Mouse (Mus musculus) adrenal gland, adult 18-20 months (tissue): ENCODE measurements around the gene Rnf166. TPM values are rescaled to one million over a fixed set of nuclear protein-coding genes. Genes with fewer than 3 reads are reported as not detected.

Experiments
- DNase-seq, 2 experiments: peaks; one replicate each; pipeline ENCODE4 v3.0.0; 2021 to 2022; ENCODE audit warnings: low spot score in 2 of 2
- long read RNA-seq, 2 experiments: library from polyadenylated mRNA; stranded (forward); transcript quantifications; one replicate each; pipeline ENCODE4 v2.0.0; 2021
- total RNA-seq, 2 experiments: library from RNA; stranded (reverse); gene quantifications; 1 replicate in 1 of 2; 2 replicates in 1 of 2; pipeline ENCODE4 v1.2.3; 2021

Gene Rnf166
- 10 to 100 TPM; 39.1 to 66.6 TPM for total RNA-seq
- long read RNA-seq, experiment 1, transcript Rnf166-201 (6 exons, 1,783 nt) = major isoform, 62 of 70 reads
- long read RNA-seq, experiment 1, partial matches to known transcripts = 2 of 70 reads
- long read RNA-seq, experiment 1, other reads (novel, unspliced or antisense) = 6 of 70 reads
- long read RNA-seq, experiment 2, transcript Rnf166-201 (6 exons, 1,783 nt) = major isoform, 129 of 164 reads
- long read RNA-seq, experiment 2, partial matches to known transcripts = 19 of 164 reads
- long read RNA-seq, experiment 2, other reads (novel, unspliced or antisense) = 16 of 164 reads

DNA sequence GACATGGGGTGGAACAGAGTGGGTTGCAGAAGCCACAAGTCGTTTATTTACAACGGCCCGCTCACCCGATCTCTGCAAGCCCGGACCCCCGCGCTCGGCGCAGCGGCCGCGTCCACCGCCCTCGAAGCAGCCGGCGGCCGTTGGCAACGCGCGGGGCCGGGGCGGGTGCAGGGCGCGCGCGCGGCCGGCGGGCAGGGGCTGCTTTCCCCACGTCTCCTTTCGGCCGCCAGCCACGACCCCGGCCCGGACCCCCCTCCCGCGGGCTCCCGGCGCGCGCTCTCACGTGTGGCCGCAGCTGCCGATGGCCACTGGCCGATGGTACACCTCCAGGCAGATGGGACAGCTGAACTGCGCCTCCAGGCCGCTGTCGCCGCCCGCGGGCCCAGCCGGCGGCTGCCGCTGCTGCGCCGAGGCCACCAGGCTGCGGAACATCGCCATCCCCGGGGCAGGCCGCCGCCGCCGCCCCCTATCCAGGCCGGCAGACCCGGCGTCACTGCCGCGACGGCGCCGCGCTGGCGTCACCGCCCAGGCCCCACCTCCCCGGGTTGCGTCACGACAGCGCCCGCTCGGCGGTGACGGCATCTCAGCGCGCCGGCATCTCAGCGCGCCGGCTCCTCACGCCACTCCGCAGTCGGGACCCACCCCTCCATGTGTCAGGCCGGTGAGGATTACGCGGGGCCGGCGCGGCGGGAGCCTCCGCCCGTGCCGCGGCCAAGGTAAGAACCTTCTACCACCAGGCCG is at the start of gene Rnf166, which contains the start of gene Ctu2:
Gene Rnf166 (minus strand): TSS at position 485 of the 741 bp plus-strand sequence.
Gene Ctu2 (plus strand): TSS at position 564 of the 741 bp plus-strand sequence.
- peak; percentile 98 for DNase-seq

DNA sequence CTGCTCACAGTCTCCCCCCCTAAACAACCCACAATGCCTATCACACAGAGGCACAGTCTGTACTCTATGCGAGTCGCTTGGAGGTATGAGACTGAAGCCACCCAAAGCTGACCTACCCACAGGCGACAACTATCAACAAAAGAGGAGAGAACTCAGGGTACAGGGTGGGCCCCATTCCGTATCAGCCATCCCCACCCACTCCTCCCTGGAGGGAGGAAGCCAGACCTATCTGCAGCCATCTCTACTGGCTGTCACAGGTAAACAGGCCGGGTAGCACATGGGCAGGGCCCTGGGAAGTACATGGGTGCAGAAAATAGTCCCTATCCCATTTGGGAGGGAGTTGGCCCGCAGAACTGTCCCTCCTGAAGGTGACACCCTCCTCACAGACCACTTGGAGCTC is 49.1 kb upstream of the Rnf166 start:
- no peak for DNase-seq

DNA sequence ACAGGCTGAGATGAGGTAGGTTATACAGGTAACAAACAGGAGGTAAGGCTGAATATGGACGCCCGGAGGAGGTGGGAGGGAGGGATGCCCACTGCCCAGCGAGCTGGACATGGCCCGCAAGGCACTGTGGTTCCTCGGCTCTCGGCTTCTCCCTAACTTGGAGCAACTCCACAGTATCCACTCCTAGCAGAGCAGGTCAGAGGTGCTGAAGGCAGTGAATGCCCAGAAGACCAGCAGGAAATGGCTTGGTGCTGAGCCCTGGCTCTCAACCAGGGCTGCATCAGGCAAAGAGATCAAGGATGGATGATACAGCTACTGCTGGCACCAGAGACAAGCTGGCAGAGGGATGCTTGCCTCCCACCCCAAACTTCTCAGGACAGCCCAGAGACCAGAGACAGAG is 48.6 kb upstream of the Rnf166 start:
- no peak for DNase-seq

DNA sequence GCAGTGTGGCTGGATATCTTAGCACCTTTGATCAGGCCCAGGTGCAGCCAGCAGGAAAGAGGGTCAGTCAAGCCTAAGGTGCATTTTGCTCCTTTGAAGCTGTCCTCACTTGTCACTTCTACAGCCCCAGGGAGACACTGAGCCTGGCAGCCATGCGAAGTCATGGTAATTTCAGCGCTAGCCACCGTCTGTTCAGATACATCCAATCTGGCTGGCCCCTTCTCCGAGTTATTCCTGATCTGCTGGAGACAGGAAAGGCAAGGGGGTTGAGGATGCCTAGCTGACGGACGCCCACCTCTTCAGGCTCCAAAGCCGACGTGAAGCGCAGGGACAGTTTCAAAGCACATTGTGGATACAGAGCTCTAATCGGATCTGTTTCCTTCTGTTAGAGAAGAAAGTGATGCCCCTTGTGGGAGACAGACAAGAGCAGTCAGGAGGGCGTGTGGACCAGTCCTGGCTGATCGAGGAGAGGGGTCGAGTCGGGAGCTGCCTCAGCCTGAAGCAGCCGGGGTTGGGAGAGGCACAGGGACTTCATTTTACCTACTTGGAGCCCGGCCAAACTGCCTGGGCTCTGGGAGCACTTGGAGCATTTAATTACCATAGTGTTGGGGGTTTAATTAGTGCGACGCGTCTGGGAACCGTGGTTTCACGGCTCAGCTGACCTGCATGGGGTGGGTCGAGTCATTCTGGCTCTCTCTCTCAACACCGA is 47.9 kb upstream of the Rnf166 start:
- no peak for DNase-seq

DNA sequence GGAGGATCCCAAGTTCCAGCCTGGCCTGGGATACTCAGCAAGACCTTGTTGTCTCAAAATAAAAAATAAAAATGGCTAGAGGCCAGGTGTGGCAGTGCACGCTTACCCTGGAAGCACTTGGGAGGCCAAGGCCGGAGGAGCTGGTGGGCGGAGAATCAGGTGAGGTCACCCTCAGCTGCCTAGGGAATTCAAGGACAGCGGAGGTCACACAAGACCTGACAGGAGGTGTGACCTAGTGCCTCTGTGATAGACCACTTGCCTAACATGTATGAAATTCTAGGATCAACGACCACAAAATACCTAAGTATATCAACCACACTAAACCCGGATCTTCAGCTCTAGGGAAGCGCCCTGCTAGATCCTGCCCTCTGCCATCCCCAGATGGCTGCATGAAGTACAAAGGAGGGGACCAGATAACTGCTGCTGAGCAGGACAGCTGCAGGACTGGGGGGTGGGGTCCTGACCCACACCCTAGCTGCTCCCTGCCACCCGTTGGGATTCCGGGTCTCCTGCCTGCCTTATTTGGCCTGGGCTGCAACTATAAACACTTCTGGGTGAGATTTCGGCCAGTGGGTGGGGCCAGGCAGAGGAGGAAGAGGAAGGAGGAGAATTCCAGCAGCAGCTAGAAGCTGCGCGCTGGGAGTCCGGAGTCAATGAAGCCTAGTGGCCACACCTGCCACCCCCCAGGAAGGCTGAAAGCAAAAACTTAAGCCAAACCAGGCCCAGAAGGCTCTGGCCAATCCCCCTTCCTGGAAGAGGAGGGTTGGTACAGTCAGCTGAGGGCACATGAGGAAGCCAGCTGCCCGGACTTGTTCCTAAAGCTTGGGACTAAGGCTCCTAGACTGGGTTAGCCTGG is 47.2 kb upstream of the Rnf166 start:
- DNase-seq = no peak

DNA sequence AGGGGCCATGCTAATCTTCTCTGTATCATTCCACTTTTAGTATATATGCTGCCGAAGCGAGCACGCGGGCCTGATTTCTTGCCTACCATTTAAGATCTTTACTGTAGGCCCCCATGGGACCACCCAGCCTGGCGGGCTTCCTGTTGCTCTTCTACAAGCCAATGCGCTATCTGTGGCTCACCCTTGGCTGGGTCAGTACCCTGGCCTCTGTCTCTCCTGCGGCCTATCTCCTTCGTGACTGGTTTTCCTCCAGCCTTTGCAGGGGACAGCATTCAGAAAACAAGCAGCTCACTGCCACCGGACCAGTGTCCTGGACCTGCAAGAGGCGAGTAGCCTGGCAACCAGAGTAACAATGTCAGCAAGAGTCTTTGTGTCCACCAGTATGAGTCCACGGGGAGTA is 44.7 kb upstream of the Rnf166 start:
- no peak for DNase-seq

DNA sequence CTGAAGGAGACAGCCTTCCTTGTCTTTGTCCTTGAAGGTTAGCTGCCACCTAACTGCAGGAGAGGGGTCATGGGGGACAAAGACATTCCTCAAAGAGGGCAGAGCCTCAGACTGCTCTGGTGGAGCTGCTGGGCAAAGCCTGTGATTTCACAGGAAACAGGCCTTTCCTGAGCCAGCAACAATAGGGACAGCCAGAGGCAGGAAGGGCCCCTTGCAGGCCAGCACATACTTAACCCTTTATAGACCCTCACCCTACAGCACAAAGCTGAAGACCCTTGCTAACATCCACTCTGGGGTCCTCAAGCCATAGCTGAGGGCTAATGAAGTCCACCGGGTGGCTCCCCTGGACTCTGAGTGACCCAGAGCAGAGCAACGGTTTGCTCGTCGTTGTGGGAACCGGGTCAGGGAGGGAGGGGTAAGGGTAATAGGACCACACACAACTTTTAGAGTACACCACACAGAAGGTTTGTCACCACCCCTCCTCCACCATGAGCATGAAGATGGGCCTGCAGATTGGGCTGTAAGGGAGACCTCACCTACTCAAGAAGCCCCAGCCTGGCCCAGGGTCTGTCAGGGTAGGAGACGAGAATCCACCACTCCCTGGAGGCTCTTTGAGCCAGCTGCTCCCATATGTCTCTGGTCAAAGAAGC is 41.8 kb upstream of the Rnf166 start:
- no peak for DNase-seq

DNA sequence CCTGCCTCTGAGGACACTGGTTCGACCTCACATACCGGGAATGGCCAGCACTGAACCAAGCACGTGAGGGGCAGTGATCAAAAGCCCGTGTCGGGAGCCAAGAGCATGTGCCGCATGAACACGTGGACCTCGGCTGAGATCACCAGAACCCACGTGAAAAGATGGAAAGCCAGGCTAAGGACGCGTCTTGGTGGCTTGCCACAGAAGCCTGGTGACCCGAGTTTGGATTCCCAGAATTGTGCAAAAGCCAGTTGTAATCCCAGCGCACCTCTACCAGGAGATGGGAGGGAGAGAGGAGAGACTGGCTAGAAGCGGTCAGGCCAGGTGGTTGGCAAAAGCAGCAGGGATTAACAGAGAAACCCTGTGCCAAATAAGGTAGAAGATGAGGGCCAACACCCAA is 39.8 kb upstream of the Rnf166 start:
- DNase-seq = no peak

DNA sequence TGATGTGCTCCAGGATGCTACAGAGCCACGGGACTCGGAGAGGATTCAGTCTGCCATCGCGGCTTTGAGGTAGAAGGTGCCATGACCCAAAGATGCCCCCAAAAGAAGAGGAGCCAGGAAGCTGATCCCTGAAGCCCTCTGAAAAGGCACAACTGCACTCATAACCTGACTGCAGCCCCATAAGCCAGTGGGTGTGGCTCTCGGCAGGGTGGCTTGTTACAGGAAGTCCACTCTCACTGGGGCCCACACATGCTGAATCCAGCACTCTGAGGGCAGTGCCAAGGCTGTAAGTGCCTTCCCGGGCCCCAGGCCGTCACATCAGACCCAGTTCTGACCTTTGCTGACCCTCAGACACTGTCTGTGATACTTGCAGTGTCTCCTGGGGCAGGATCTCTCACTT is 36.5 kb upstream of the Rnf166 start:
- DNase-seq = no peak

DNA sequence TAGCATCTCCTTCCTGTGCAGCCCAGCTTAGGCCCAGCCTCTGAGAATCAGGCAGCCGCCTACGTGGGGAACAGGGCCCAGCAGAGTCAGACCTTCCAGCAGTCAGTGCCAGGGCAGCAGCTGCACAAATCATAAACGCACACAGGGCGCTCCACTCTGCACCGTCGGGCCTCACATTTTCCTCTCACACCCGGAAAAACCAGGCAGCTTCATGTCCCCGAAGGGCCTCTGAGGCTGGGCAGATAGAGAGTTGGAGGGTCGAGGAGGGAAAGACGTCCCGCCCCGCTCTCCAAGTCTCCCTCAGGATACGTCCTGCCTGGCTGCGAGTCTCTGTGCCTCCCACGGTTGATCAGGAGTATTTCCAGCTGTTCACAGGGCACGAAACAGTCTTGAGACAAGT is 35.7 kb upstream of the Rnf166 start:
- DNase-seq = no peak

DNA sequence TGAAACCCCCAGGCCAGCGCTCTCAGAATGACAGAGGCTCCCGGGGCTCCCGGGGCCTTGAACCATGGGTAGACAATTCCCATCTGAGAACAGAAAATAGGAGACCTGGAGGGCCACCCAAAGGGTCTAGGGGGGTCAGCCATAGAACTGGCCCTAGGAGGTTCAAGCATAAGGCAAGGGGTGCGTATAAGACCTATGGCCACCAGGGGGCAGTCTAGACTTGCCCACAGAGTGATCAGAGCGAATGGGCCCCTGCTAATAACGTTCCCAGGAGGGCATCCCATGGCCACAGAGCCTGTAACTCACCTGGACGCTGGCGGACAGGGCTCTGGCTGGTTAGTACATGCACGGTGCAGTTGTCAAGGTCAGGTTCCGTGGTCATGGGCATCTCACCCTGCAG is 25.0 kb upstream of the Rnf166 start:
- peak; percentile 75 to 76 for DNase-seq

DNA sequence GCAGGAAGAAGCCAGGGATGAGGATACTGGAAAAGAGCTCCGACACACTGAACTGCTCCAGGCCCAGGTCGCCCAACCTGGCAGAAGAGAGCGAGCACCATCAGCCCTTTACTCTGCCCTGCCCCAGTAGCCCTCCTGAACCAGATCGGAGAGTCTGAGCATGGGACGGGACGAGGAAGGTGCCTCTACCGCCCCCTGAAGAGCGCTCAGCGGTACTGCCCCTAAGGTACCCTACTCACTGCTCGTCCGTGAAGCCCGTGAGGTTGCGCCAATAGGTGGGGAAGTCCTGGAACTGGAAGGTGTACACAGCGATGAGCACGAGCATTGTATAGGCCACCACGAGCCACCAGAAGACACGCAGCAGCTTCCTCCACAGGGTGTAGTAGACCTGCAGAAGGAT is 22.0 kb upstream of the Rnf166 start:
- no peak for DNase-seq

DNA sequence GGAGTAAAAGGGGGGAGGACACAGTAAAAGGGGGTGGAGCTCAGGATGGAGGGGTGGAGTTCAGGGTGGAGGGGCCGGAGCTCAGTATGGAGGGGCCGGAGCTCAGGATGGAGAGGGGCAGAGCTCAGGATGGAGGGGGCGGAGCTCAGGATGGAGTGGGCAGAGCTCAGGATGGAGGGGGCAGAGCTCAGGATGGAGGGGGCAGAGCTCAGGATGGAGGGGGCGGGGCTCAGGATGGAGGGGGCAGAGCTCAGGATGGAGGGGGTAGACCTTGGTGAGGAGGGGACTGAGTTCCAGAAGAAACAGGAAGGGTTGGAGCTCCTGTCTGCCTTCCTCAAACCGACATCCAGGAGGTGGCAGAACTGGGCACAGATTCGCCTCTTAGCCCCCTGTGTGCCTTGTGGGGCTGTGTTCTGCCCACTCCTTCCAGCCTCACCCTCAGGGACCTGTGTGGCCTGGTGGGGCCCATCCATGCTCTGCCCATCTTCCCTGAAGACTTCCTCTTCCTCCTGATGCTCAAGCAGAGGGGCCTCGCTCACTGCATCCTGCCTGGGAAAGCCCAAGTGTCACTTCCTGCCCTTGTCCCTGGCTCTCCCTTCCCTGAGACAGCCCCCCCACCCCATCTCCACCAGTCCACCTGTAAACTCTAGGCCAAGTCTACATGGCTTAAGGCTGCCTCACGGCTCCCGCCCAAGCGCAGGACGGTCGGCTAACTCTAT is 21.3 kb upstream of the Rnf166 start:
- DNase-seq = no peak

DNA sequence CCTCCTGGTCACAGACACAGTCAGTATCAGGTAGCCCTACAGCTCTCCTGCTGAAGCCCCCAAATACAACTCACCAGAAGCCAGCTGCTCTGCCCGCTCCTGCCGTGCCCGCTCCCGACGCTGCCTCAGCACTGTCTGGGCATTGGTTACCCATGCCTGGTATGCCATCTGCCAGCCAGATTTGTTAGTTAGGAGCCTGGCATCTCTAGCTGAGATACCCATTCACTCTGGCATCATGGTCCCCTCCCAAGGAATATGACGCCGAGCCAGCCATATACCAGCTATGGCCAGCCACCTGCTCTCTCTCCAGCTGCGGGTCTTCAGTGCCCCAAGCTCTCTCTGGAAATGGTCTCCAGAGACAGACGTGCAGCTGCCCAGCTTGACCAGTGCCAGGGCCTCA is 12.5 kb upstream of the Rnf166 start:
- no peak for DNase-seq

DNA sequence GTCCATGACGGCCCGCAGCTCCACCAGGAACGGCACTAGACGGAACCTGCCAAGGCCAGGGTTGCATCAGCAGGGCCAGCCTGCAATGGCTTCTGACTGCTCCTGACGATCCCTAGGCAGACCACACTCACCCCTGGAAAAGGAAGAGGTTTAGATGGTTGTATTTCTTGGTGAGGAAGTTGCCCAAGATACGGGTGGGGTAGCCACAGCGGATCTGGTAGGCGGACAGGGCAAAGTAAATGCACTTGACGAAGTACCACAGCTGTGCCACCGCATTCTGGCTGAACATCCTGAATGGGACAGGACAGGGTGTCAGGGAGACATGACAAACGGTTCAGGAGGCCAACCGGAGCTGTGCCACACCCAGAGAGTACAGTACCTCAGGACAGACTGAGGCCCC is 9.0 kb upstream of the Rnf166 start:
- no peak for DNase-seq

DNA sequence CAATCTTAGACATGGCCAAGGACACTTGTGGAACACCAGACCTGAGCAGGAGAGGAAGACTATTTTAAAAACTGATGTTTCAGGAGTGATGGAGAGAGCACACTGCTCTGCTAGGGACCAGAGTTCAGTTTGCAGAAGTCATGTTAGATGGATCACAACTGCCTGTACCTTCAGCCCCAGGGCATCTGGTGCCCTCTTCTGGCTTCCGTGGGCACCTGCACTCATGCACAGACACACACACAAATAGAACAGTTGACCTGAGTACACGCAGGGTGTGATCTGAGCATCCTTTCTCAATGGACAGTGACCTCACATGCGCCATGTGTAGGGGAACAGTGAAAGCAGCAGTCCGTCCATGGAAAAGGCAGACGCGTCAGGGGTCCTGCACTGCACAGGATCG is 8.0 kb upstream of the Rnf166 start:
- DNase-seq = no peak

DNA sequence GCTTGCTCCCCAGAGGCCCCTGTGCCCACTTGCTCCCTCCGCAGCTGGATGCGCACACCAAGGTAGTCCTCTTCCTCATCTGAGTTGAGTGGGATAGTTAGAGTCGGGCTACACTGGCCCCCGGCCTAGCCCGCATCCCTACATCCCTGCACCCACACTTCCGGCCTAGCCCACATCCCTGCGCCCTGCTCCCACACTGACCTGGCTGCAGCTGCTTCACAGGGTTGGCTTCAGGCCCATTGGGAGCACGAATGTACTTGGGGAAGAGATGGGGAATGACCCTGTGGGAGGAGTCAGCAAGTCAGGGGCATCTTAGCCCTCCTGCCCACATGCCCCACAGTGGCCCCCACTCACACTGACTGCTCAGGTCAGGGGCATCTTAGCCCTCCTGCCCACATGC is 6.6 kb upstream of the Rnf166 start:
- no peak for DNase-seq

DNA sequence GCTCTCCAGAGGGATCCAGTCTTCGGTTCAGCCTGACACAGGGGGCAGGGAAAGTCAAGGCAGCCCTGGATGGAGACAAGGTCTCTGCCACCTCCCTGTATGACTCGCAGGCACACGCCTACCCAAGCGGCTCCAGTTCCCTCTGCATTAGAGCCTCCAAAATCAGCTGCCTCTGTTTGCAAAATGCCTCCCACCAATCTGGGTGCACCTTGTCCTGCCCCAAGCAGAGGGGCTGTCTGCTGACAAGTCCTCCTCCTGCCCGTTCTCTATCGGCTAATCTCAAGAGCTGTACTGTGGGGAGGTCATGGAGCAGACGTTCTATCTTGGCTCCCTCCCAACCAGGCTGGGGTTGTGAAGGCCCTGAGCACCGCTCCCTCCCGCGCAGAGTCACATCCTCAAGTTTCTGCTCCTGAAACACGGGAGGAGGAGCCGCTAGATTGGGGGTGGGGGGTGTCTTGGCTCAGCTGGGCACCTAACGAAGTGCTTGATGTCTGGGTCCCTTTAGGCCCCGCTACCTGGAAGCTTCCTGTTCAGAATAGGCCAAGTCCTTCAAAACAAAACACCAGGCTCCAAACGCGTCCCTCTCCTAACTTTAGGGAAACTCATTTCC is 808 bp downstream of the Rnf166 start:
- DNase-seq = peak in 1 of 2 experiments; percentile 51

DNA sequence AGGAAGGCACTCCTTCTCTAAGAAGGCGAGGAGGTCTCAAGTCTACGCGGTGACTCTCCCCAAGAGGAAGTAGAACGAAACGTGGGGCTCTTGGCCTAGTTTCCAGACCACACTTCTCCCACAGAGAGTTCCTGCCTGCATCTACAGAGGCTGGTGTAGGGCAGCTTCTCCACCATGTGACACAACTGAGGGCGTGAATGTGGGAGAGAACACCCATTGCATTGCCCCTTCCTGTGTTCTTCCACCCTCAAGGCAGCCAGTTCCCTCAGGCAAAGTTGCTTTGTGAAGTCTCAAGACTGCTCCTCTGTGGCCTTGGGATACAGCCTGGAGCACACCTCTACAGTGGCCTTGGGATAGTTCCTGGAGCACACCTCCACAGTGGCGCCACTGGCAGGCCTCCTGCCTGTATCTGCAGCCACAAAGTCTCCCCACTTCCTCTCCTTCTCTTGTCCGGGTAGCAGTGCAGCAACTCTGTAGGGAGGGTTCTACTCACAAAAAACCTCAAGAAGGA is 1.9 kb downstream of the Rnf166 start:
- no peak for DNase-seq
